Mouse (Mus musculus) liver, postnatal 0 days (tissue): ENCODE measurements around the gene Usp36.

ENCODE experiments used
- CTCF ChIP-seq: sonication (generic); IDR thresholded peaks from 2 replicates; pipeline ENCODE4 v1.5.1; 2016; ENCODE audit warnings: antibody characterized with exemption, low read depth
- EP300 ChIP-seq: IDR thresholded peaks from 2 replicates; pipeline ENCODE4 v1.6.1; 2016; ENCODE audit warnings: antibody characterized with exemption, low read depth, mild to moderate bottlenecking

GRCm38 (mm10) chr11:118332376-118332775 is 42.3 kb upstream of the Usp36 start:
- TF ChIP-seq EP300 (no peak), CTCF (no peak)
